11 mouse cellular contexts compared by ENCODE assay signal in the genomic region with DNA sequence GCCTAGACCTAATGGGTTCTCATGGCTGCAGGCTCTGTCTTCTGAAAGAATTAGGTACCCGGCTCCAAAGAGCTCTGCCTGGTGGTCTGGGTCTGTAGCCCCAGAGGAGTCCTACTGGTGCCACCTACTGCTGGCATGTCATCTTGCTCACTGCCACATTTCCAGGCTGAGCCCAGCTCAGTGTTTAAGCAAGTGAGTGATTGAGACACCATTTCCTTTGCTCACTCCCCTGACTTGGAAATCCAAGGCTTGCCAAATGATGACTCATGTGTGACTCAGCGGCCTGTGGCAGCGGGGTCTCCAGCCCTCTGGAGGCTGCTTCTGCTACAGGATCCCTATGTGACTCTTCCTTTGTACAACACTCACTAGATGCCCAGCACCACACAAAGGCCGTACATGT.
DNase-seq lines count a peak whose midpoint lies in the region; TF ChIP-seq lines count a peak whose summit lies in the region.
"Had no signal": no experiment of that assay in that cellular context is flagged by ENCODE, and none has a peak within 500 bp of the region (broad histone marks: within the 10 kb centered on the region; RNA-seq: fewer than 3 reads in every experiment).

No protein-coding gene starts in this region.

- H3K9ac ChIP-seq in heart, adult 2 months (ENCODE audit: low read depth, low read length), result no peak overlapping the region
- H3K9ac ChIP-seq: embryonic facial prominence, embryonic 12.5 days; liver, embryonic 13.5 days had no signal

- TF ChIP-seq POLR2A in heart, adult 2 months (IDR thresholded peaks at IDR 0.05; ENCODE audit: insufficient read depth, low read depth, low read length), result no peak

- no peaks in the 10 kb centered on the region for H3K4me1 ChIP-seq in heart, adult 2 months (ENCODE audit: control insufficient read depth, insufficient read depth, low read length)
- H3K4me1 ChIP-seq in heart, embryonic 10.5 days, result no peaks in the 10 kb centered on the region
- H3K4me1 ChIP-seq: embryonic facial prominence, embryonic 12.5 days; liver, embryonic 13.5 days had no signal

- no peak overlapping the region for H3K27ac ChIP-seq in heart, adult 2 months
- H3K27ac ChIP-seq in heart, embryonic 10.5 days, result no peak overlapping the region
- H3K27ac ChIP-seq: embryonic facial prominence, embryonic 12.5 days; liver, embryonic 13.5 days had no signal

- no peaks in the 10 kb centered on the region for H3K79me2 ChIP-seq in heart, adult 2 months (replicated peaks; ENCODE audit: control insufficient read depth, insufficient read depth, low read length)

- H3K9me3 ChIP-seq in heart, embryonic 10.5 days, result no peaks in the 10 kb centered on the region
- H3K9me3 ChIP-seq: embryonic facial prominence, embryonic 12.5 days; liver, embryonic 13.5 days had no signal

- no peak for TF ChIP-seq CTCF in heart, adult 2 months (IDR thresholded peaks at IDR 0.05)

- no peaks in the 10 kb centered on the region for H3K27me3 ChIP-seq in heart, adult 2 months (ENCODE audit: control insufficient read depth, insufficient read depth, low read length)
- peaks cover 12% of the 10 kb centered on the region for H3K27me3 ChIP-seq in heart, embryonic 10.5 days (ENCODE audit: insufficient read depth, poor library complexity, severe bottlenecking)
- H3K27me3 ChIP-seq: embryonic facial prominence, embryonic 12.5 days; liver, embryonic 13.5 days had no signal

- intact Hi-C loops in heart, adult 2 months (cut with DNase I), result no loop called here
- intact Hi-C loops in heart, postnatal 14 days (cut with DNase I), result no loop called here

- no peak overlapping the region for H3K4me3 ChIP-seq in heart, adult 2 months
- H3K4me3 ChIP-seq in heart, embryonic 10.5 days, result no peak overlapping the region
- H3K4me3 ChIP-seq: embryonic facial prominence, embryonic 12.5 days; liver, embryonic 13.5 days had no signal

- peak; percentile 18 to 26 for DNase-seq in heart, adult 2 months
- DNase-seq in heart, embryonic 10.5 days (ENCODE audit: low spot score), result no peak
- DNase-seq in 416B (ENCODE audit: low read depth), result peak; percentile 88
- peak; percentile 78 for DNase-seq in adrenal gland, postnatal 10 days
- DNase-seq in heart, postnatal 14 days, result peak; percentile 4 to 33
- no peak for DNase-seq in thymus, adult 18-20 months
- no peak for DNase-seq in B cell, adult 2 months
- DNase-seq in yolk sac, embryonic 10.5 days (ENCODE audit: low spot score), result no peak
- DNase-seq: liver, embryonic 13.5 days; right cerebral cortex, postnatal 25 days had no signal

- H3K36me3 ChIP-seq in heart, adult 2 months (ENCODE audit: control insufficient read depth, insufficient read depth, low read length), result no peaks in the 10 kb centered on the region
- no peaks in the 10 kb centered on the region for H3K36me3 ChIP-seq in heart, embryonic 10.5 days
- H3K36me3 ChIP-seq: embryonic facial prominence, embryonic 12.5 days; liver, embryonic 13.5 days had no signal

- no peak for TF ChIP-seq EP300 in heart, adult 2 months (IDR thresholded peaks at IDR 0.05; ENCODE audit: insufficient read depth, low read depth, low read length)

- WGBS in heart, adult 2 months, result 49% methylated on average over 4 of the region's 4 CpGs
- 62% methylated on average over 4 of the region's 4 CpGs for WGBS in heart, embryonic 10.5 days

Comparison
In these comparisons a context has a peak if more than half of its experiments do, and no peak if none do; other contexts are left out.
1. DNase-seq: peak in heart, adult 2 months (2 of 2), 416B (single experiment), adrenal gland, postnatal 10 days (single experiment) and heart, postnatal 14 days (2 of 2); none in heart, embryonic 10.5 days (single experiment), thymus, adult 18-20 months (0 of 2), B cell, adult 2 months (0 of 2) and yolk sac, embryonic 10.5 days (single experiment).